Mouse (Mus musculus) small intestine, adult 2 months (tissue): ENCODE measurements around the gene Ptprn2. TPM values are rescaled to one million over a fixed set of nuclear protein-coding genes. Genes with fewer than 3 reads are reported as not detected.

Experiments
- H3K27ac ChIP-seq: fragments of 200-500 bp; 2 replicates; pipeline ENCODE4 v1.5.1; 2012; ENCODE audit warnings: low read depth, low read length, control low read depth, inconsistent platforms; ENCODE audit not compliant: insufficient read depth
- H3K27me3 ChIP-seq: fragments of 200-500 bp; 2 replicates; pipeline ENCODE4 v1.6.1; 2012; ENCODE audit warnings: mild to moderate bottlenecking, moderate library complexity, low read length, inconsistent platforms; ENCODE audit not compliant: control insufficient read depth, insufficient read depth
- H3K36me3 ChIP-seq: fragments of 200-500 bp; 2 replicates; pipeline ENCODE4 v1.6.1; 2012; ENCODE audit warnings: mild to moderate bottlenecking, low read length, control low read depth, inconsistent platforms; ENCODE audit not compliant: control insufficient read depth, insufficient read depth
- H3K4me1 ChIP-seq: fragments of 200-500 bp; 2 replicates; pipeline ENCODE4 v1.6.1; 2012; ENCODE audit warnings: low read length, inconsistent platforms, mixed read lengths; ENCODE audit not compliant: control insufficient read depth, insufficient read depth, insufficient read length
- H3K4me3 ChIP-seq: fragments of 200-500 bp; 2 replicates; pipeline ENCODE4 v1.5.1; 2012; ENCODE audit warnings: low read depth, mild to moderate bottlenecking, control low read depth, inconsistent platforms, low read length, moderate library complexity
- CTCF ChIP-seq: fragments of 200-500 bp; IDR thresholded peaks from 2 replicates; pipeline ENCODE4 v1.5.1; 2012; ENCODE audit warnings: low read depth, mild to moderate bottlenecking, control low read depth, inconsistent platforms, low read length, moderate library complexity, mixed read lengths; ENCODE audit not compliant: insufficient replicate concordance, insufficient read length; ENCODE audit errors: extremely low read depth
- POLR2A ChIP-seq: fragments of 200-500 bp; IDR thresholded peaks from 2 replicates; pipeline ENCODE4 v1.6.1; 2012; ENCODE audit warnings: low read depth, mild to moderate bottlenecking, control low read depth, inconsistent platforms, low read length, moderate library complexity
- WGBS: fragments of 180-500 bp; shearing (Covaris S2); methylation state at CpG from one replicate; pipeline ENCODE4 v1.1.7; 2018; 5-methylcytosine and 5-hydroxymethylcytosine counted together
- polyA plus RNA-seq: library from polyadenylated mRNA; depleted of rRNA; stranded (reverse); fragments of >200 nt; gene quantifications from 2 replicates; pipeline ENCODE4 v1.2.3, GENCODE M21; 2012

Ptprn2 gene
- polyA plus RNA-seq, 1 experiment: 11.6 TPM

DNA sequence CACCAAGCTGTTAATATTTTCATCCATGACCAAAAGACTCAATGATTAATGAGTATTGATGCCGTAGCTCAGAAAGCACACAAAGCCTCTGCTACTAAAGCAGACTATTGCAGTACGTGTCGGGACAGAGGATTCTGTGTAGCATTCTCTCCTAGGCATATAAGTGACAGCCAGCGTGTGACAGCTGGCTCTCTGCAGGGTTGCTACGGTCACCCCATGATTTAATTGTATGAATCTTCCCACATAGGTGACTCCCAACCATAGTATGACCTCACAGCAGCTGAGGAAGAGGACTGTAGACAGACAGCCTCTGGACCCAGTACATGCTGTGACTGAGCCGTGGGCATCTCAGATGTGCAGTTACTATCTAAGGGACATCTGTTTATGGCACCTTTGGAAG, 114.5 kb downstream of the Ptprn2 start:
- Histone ChIP-seq H3K36me3 (no peaks in the 10 kb centered on the region), H3K27me3 (no peaks in the 10 kb centered on the region), H3K27ac (no peak overlapping the region), H3K4me1 (no peaks in the 10 kb centered on the region), H3K4me3 (no peak overlapping the region)
- TF ChIP-seq CTCF (no peak), POLR2A (no peak)
- WGBS: 74% methylated on average over 6 of the region's 6 CpGs

DNA sequence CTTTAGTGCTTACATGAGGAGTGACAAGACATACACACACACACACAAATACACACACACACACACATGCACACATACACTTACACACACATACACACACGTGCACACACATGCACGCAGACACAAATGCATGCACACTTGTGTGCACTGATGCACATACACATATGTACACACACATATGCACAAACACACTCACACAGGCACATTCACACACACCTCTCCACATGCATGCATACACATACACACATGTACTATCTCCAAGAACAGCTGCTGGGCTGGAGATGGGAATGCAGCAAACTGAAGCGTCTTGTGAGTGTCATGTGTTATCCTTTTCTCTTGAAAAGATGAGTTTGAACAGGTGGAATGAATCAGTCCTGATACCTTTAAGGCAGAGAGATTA, 115.9 kb downstream of the Ptprn2 start:
- Histone ChIP-seq H3K27me3 (no peaks in the 10 kb centered on the region), H3K36me3 (no peaks in the 10 kb centered on the region), H3K4me3 (no peak overlapping the region), H3K27ac (no peak overlapping the region), H3K4me1 (no peaks in the 10 kb centered on the region)
- WGBS: 85% methylated on average over 3 of the region's 3 CpGs
- no peak for TF ChIP-seq CTCF
- TF ChIP-seq POLR2A: no peak

DNA sequence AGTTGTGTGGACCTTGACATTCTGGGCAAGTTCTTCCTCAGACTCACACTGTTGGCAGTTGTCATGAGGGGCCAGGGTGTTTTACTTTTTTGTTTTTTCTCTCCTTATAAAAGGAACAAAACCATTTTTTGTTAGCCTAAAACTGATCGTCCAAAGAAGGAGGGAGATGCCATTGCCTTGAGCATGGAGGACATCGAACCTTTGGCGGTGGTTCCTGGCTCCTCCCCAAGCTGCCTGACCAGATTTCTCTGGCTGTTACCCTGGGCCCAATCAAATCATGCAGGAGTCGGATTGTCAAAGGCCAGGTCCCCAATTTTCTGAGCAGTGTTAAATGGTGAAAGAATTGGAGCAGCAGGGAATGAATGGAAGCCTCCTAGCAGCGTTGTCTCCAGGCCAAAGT, 116.4 kb downstream of the Ptprn2 start:
- Histone ChIP-seq H3K27me3 (no peaks in the 10 kb centered on the region), H3K27ac (no peak overlapping the region), H3K36me3 (no peaks in the 10 kb centered on the region), H3K4me1 (no peaks in the 10 kb centered on the region), H3K4me3 (no peak overlapping the region)
- TF ChIP-seq CTCF: no peak
- no peak for TF ChIP-seq POLR2A
- 61% methylated on average over 5 of the region's 5 CpGs for WGBS

DNA sequence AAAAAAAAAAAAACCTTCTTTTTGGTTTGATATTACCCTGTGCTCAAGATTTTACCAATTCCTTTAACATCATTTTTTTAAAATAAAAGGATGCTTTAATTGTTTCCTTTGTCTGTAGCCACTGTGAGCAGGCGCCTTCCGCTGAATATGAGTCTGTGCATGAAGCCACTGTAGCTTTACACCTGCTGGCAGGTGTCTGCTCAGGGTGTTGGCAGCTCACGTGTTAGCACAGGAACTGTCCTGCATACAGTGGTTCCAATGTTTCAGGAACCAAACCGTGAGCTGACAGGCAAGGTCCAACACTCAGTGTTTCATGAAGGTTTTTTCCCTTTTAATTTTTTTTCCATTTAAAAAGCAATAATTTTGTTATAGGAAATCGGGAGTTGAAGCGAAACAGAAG, 123.1 kb downstream of the Ptprn2 start:
- no peaks in the 10 kb centered on the region for H3K36me3 ChIP-seq
- no peak overlapping the region for H3K27ac ChIP-seq
- H3K4me1 ChIP-seq: no peaks in the 10 kb centered on the region
- WGBS: 61% methylated on average over 6 of the region's 6 CpGs
- TF ChIP-seq POLR2A (no peak), CTCF (no peak)
- H3K4me3 ChIP-seq: no peak overlapping the region
- H3K27me3 ChIP-seq: no peaks in the 10 kb centered on the region

DNA sequence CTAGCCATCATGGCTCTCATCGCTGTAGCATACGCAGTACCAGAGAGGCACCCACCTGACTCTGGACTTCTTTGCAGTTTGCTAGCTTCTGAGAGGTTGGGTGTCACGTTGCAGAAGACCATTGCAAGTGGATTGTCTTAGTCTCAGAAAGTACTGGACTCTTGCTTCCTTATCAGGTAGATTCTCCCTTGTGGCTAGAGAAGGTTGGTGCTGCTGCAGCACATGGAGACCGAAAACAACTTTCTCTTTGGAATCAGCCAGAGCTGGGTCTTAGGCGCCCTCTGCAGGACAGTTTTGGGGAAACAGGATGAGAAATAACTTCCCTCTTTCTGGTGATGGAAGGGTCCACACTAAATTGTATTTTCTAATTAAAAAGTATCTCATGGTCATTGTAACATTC, 134.3 kb downstream of the Ptprn2 start:
- H3K4me3 ChIP-seq: no peak overlapping the region
- no peaks in the 10 kb centered on the region for H3K36me3 ChIP-seq
- H3K27me3 ChIP-seq: no peaks in the 10 kb centered on the region
- no peak overlapping the region for H3K27ac ChIP-seq
- no peaks in the 10 kb centered on the region; the same call in 1 of the 2 replicates for H3K4me1 ChIP-seq
- 41% methylated on average over 5 of the region's 5 CpGs for WGBS
- TF ChIP-seq POLR2A: no peak
- peak; percentile 62; the same call in 1 of the 2 replicates for TF ChIP-seq CTCF

DNA sequence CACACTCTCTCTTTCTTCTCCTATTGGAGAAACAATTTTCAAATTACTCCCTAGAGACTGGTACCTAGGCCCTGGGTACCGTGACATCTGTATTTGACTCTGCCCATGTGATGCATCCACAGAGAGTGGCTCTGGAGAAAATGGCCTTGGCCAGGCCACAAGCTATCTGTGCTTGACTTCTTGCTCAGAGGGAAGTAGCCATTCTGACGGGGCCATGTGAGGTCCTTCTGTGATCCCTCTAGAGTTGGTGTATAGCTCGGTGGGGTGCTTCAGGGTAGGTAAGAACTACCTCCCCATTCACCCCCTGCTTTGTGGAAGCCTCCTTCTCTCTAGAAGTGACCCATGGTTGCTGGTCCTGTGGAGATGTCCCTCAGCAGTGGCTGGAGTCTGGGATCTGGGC, 134.8 kb downstream of the Ptprn2 start:
- no peak overlapping the region for H3K4me3 ChIP-seq
- TF ChIP-seq POLR2A: no peak
- no peak for TF ChIP-seq CTCF
- no peaks in the 10 kb centered on the region for H3K36me3 ChIP-seq
- WGBS: 80% methylated on average over 3 of the region's 3 CpGs
- H3K27ac ChIP-seq: no peak overlapping the region
- no peaks in the 10 kb centered on the region for H3K27me3 ChIP-seq
- H3K4me1 ChIP-seq: no peaks in the 10 kb centered on the region; the same call in 1 of the 2 replicates

DNA sequence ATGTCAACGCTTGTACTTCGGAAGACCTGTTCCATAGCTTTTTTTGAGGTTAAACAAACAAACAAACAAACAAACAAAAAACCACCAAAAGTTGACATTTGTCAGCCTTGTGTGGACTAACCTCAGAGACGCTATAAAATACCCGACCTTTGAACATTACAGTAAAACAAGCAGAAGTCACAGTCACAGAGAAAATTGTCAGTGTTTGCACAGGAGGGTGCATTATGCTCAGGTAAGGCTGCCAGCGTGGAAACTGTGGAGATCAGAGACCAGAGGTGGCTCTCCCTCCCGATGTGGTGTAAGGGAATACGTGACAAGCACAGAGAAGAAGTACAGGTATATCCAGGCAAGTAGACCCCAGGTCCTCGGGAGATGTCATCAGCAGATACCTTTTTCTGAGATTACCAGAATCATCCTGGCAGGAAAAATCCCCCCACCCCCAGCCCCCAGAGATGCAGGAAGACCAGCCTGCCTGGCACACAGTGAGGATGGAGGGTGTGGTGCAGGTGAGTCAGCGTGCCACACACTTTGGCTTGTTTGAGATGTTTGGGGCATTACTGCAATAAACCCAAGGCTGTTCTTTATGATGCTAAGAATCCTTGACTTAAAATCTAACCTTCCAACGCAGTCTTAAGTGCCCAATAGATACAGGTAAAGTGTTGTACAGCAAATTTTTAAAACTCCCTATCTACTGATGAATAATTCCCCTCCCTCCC, 136.0 kb downstream of the Ptprn2 start:
- Histone ChIP-seq H3K4me3 (no peak overlapping the region), H3K4me1 (no peaks in the 10 kb centered on the region; the same call in 1 of the 2 replicates), H3K27me3 (no peaks in the 10 kb centered on the region), H3K27ac (no peak overlapping the region), H3K36me3 (no peaks in the 10 kb centered on the region)
- TF ChIP-seq POLR2A (no peak), CTCF (no peak)
- 27% methylated on average over 10 of the region's 10 CpGs for WGBS
